Mouse (Mus musculus): Measurements from ENCODE around the gene Gm3880. TPM values are rescaled to one million over a fixed set of nuclear protein-coding genes. Genes with fewer than 3 reads are reported as not detected.
A peak's percentile ranks its signal among the peaks of the same experiment; 100 is the strongest.

Gene Gm3880
- polyA plus RNA-seq, 1 experiment: not detected

GRCm38 (mm10) chrX:102643823-102644572 is 42.8 kb downstream of the Gm3880 start, which contains the start of gene Phka1:
TSS of gene Phka1 (minus strand) at chrX:102644246.
- no peaks in the 10 kb centered on the region for H3K36me3 ChIP-seq (replicated peaks; ENCODE audit: low read length)
- TF ChIP-seq GATA1 (IDR thresholded peaks at IDR 0.05; ENCODE audit: borderline replicate concordance, low read length) (no peak), FLI1 (IDR thresholded peaks at IDR 0.05; ENCODE audit: low read length) (no peak)

More at GRCm38 (mm10) chrX:102643823-102644572, 42.8 kb downstream of the Gm3880 start, which contains the start of gene Phka1:
- Histone ChIP-seq H3K9me3 (no peaks in the 10 kb centered on the region), H3K4me3 (replicated peaks) (peak within 1 kb of the TSS; percentile 91), H3K27me3 (replicated peaks) (peaks cover 24% of the 10 kb centered on the region), H3K4me1 (peaks cover 10% of the 10 kb centered on the region)

Other genes with a start within 250 kb of the Gm3880 start
- gene Hdac8, start 181.6 kb downstream of the Gm3880 start, polyA plus RNA-seq (2012; ENCODE audit: insufficient read depth, low replicate concordance): 5.1 TPM in 1 of 2 replicates, not detected in the other
- 0.34 and 0.99 TPM in 2 replicates for gene Phka1, start 42.7 kb downstream of the Gm3880 start, polyA plus RNA-seq (2012; ENCODE audit: insufficient read depth, low replicate concordance)
- not detected in 2 replicates for gene Gm9112, start 20.7 kb upstream of the Gm3880 start, polyA plus RNA-seq (2012; ENCODE audit: insufficient read depth, low replicate concordance)
- gene Dmrtc1b, start 20.9 kb upstream of the Gm3880 start, polyA plus RNA-seq (2012; ENCODE audit: insufficient read depth, low replicate concordance): not detected in 2 replicates
- not detected in 2 replicates for gene Dmrtc1c1, start 116.0 kb upstream of the Gm3880 start, polyA plus RNA-seq (2012; ENCODE audit: insufficient read depth, low replicate concordance)
- gene Dmrtc1c2, start 167.6 kb upstream of the Gm3880 start, polyA plus RNA-seq (2012; ENCODE audit: insufficient read depth, low replicate concordance): not detected in 2 replicates
- not detected in 2 replicates for gene 1700031F05Rik, start 181.0 kb upstream of the Gm3880 start, polyA plus RNA-seq (2012; ENCODE audit: insufficient read depth, low replicate concordance)
- gene Dmrtc1a, start 221.7 kb upstream of the Gm3880 start, polyA plus RNA-seq (2012; ENCODE audit: insufficient read depth, low replicate concordance): not detected in 2 replicates
- not detected in 2 replicates for gene 1700011M02Rik, start 221.9 kb upstream of the Gm3880 start, polyA plus RNA-seq (2012; ENCODE audit: insufficient read depth, low replicate concordance)
- gene 1700018G05Rik, start 241.4 kb upstream of the Gm3880 start, polyA plus RNA-seq (2012; ENCODE audit: insufficient read depth, low replicate concordance): not detected in 2 replicates

Measured in megakaryocyte, embryonic 14.5 days (primary cell).